Mouse (Mus musculus): ENCODE measurements around the gene Lca5l. TPM values are rescaled to one million over a fixed set of nuclear protein-coding genes. Genes with fewer than 3 reads are reported as not detected.
"Not testable (repeated sequence)": the region's sequence is repeated elsewhere in the genome, so short reads cannot be mapped to it uniquely, and the experiment has no call there.

Lca5l gene
- total and polyA plus RNA-seq, 2 experiments: 0.09 TPM; not detected in 1

DNA sequence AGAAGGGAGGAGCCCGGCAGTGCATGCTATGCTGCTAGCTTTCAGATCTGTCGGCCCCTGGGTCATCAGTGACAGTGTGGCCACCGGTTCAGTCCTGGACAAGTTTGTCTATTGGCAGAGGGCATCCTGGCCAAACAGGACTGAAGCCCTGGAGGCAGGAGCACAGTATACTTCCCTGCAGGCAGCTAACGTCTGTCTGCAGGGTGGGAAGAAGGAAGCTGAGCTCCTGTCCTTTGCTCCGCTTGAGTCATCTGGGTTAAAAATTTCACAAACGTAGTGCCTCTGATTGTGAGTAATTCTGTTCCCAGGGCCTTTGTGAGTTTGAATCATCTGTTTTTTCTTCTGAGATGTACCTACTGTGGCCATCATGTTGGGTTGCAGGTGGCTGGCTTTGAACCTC is 43.2 kb downstream of the Lca5l start:
- WGBS: 68% methylated on average over 6 of the region's 6 CpGs
- H3K4me1 ChIP-seq (ENCODE audit: control insufficient read depth, insufficient read depth, low read length): no peaks in the 10 kb centered on the region

DNA sequence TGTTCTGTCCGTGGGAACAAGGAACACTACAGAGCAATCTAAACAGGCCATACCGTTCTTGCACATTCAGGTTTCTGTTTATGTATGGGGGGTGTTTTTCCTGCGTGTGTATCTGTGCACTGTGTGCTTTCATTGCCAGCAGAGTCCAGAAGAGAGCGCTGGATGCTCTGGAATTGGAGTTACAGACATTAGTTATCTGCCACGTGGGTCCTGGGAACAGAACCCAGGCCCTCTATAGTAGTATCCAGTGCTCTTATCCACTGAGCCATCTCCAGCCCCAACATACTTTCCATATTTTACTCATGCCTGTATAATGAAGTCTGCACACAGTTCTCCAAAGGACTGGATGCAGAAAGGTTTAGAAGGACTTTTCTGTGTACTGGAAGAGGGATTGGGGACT is 46.3 kb downstream of the Lca5l start:
- TF ChIP-seq POLR2A (IDR thresholded peaks at IDR 0.05; ENCODE audit: extremely low read depth, insufficient read depth, low read length): no peak
- no peak for TF ChIP-seq CTCF (IDR thresholded peaks at IDR 0.05; ENCODE audit: low read depth, low read length)
- H3K9ac ChIP-seq (ENCODE audit: low read depth, low read length): peak overlapping the region; percentile 75
- no peak overlapping the region for H3K27ac ChIP-seq (replicated peaks; ENCODE audit: insufficient read depth, low read depth, low read length)
- peak overlapping the region; percentile 82 for H3K4me3 ChIP-seq (ENCODE audit: insufficient read depth, low read depth, low read length)
- no peaks in the 10 kb centered on the region for H3K4me1 ChIP-seq (ENCODE audit: control insufficient read depth, insufficient read depth, low read length)
- 0 out of 2 replicates have a peak, but pooled peaks cover 4% of the 10 kb centered on the region for H3K79me2 ChIP-seq (ENCODE audit: control insufficient read depth, insufficient read depth, low read length)
- no peaks in the 10 kb centered on the region for H3K27me3 ChIP-seq (ENCODE audit: control insufficient read depth, insufficient read depth, low read length)
- no peak for DNase-seq (ENCODE audit: extremely low read depth, low read depth, low spot score)
- no peaks in the 10 kb centered on the region for H3K36me3 ChIP-seq (ENCODE audit: control insufficient read depth, insufficient read depth, low read length)
- 3% methylated on average over 5 of the region's 5 CpGs for whole genome bisulfite sequencing

More for the DNA sequence above, 43.2 kb downstream of the Lca5l start:
- H3K27ac ChIP-seq (replicated peaks; ENCODE audit: insufficient read depth, low read depth, low read length): no peak overlapping the region
- H3K36me3 ChIP-seq (ENCODE audit: control insufficient read depth, insufficient read depth, low read length): no peaks in the 10 kb centered on the region
- H3K9ac ChIP-seq (ENCODE audit: low read depth, low read length): no peak overlapping the region
- H3K27me3 ChIP-seq (ENCODE audit: control insufficient read depth, insufficient read depth, low read length): no peaks in the 10 kb centered on the region
- DNase-seq (ENCODE audit: extremely low read depth, low read depth, low spot score): no peak
- TF ChIP-seq POLR2A (IDR thresholded peaks at IDR 0.05; ENCODE audit: extremely low read depth, insufficient read depth, low read length) (no peak), CTCF (IDR thresholded peaks at IDR 0.05; ENCODE audit: low read depth, low read length) (no peak)
- no peak overlapping the region for H3K4me3 ChIP-seq (ENCODE audit: insufficient read depth, low read depth, low read length)
- 0 out of 2 replicates have a peak, but pooled peaks cover 4% of the 10 kb centered on the region for H3K79me2 ChIP-seq (ENCODE audit: control insufficient read depth, insufficient read depth, low read length)

GRCm38 (mm10) chr16:96145110-96145800 is 46.8 kb downstream of the Lca5l start, which contains the start of gene Wrb:
Wrb (plus strand) TSS chr16:96145407.
- DNase-seq (ENCODE audit: extremely low read depth, low read depth, low spot score): peak; percentile 94
- Histone ChIP-seq H3K79me2 (ENCODE audit: control insufficient read depth, insufficient read depth, low read length) (0 out of 2 replicates have a peak, but pooled peaks cover 4% of the 10 kb centered on the region), H3K4me3 (ENCODE audit: insufficient read depth, low read depth, low read length) (peak within 1 kb of the TSS; percentile 82), H3K36me3 (ENCODE audit: control insufficient read depth, insufficient read depth, low read length) (no peaks in the 10 kb centered on the region), H3K9ac (ENCODE audit: low read depth, low read length) (peak within 1 kb of the TSS; percentile 75), H3K27ac (replicated peaks; ENCODE audit: insufficient read depth, low read depth, low read length) (no peak within 1 kb of the TSS), H3K27me3 (ENCODE audit: control insufficient read depth, insufficient read depth, low read length) (no peaks in the 10 kb centered on the region), H3K4me1 (ENCODE audit: control insufficient read depth, insufficient read depth, low read length) (no peaks in the 10 kb centered on the region)
- WGBS: under 1% methylated on average over 68 of the region's 68 CpGs
- TF ChIP-seq CTCF (IDR thresholded peaks at IDR 0.05; ENCODE audit: low read depth, low read length) (peak; percentile 98), POLR2A (IDR thresholded peaks at IDR 0.05; ENCODE audit: extremely low read depth, insufficient read depth, low read length) (peak; percentile 30; the same call in 1 of the 2 replicates)

- not testable (repeated sequence) for H3K4me3 ChIP-seq (ENCODE audit: insufficient read depth, low read depth, low read length); DNase-seq (ENCODE audit: extremely low read depth, low read depth, low spot score); H3K79me2 ChIP-seq (ENCODE audit: control insufficient read depth, insufficient read depth, low read length); H3K9ac ChIP-seq (ENCODE audit: low read depth, low read length); H3K27ac ChIP-seq (replicated peaks; ENCODE audit: insufficient read depth, low read depth, low read length); H3K4me1 ChIP-seq (ENCODE audit: control insufficient read depth, insufficient read depth, low read length); H3K27me3 ChIP-seq (ENCODE audit: control insufficient read depth, insufficient read depth, low read length); H3K36me3 ChIP-seq (ENCODE audit: control insufficient read depth, insufficient read depth, low read length)
- WGBS: 20% methylated on average over 6 of the region's 6 CpGs
Measured at GRCm38 (mm10) chr16:96144748-96145109, 47.3 kb downstream of the Lca5l start.

DNA sequence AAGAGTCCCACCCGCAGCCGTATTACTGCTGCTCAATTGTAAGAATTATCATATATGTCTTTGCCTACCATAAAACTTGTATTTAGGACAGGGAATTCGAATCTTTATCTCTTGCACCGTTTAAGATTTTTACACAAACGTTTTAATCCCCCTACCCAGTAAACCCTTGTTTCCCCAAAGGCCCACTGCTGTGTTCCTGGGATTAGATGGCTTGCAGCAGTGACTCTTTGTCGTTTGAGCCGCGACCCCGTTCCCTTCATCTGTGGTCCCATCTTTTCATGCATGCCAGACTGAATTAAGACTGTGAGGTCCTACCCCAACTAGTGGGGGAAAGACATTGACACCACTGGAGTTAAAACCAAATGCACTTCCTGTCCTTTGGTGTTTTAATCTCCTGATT is 63.6 kb downstream of the Lca5l start:
- DNase-seq (ENCODE audit: extremely low read depth, low read depth, low spot score): no peak
- H3K4me1 ChIP-seq (ENCODE audit: control insufficient read depth, insufficient read depth, low read length): peaks cover 2% of the 10 kb centered on the region
- H3K27me3 ChIP-seq (ENCODE audit: control insufficient read depth, insufficient read depth, low read length): no peaks in the 10 kb centered on the region
- peak overlapping the region; percentile 60 for H3K4me3 ChIP-seq (ENCODE audit: insufficient read depth, low read depth, low read length)
- WGBS: 5% methylated on average over 9 of the region's 9 CpGs
- peaks cover 10% of the 10 kb centered on the region for H3K36me3 ChIP-seq (ENCODE audit: control insufficient read depth, insufficient read depth, low read length)
- no peaks in the 10 kb centered on the region for H3K79me2 ChIP-seq (ENCODE audit: control insufficient read depth, insufficient read depth, low read length)
- H3K9ac ChIP-seq (ENCODE audit: low read depth, low read length): peak overlapping the region; percentile 73
- H3K27ac ChIP-seq (replicated peaks; ENCODE audit: insufficient read depth, low read depth, low read length): peak overlapping the region; percentile 46
- no peak for TF ChIP-seq POLR2A (IDR thresholded peaks at IDR 0.05; ENCODE audit: extremely low read depth, insufficient read depth, low read length)
- no peak for TF ChIP-seq CTCF (IDR thresholded peaks at IDR 0.05; ENCODE audit: low read depth, low read length)

DNA sequence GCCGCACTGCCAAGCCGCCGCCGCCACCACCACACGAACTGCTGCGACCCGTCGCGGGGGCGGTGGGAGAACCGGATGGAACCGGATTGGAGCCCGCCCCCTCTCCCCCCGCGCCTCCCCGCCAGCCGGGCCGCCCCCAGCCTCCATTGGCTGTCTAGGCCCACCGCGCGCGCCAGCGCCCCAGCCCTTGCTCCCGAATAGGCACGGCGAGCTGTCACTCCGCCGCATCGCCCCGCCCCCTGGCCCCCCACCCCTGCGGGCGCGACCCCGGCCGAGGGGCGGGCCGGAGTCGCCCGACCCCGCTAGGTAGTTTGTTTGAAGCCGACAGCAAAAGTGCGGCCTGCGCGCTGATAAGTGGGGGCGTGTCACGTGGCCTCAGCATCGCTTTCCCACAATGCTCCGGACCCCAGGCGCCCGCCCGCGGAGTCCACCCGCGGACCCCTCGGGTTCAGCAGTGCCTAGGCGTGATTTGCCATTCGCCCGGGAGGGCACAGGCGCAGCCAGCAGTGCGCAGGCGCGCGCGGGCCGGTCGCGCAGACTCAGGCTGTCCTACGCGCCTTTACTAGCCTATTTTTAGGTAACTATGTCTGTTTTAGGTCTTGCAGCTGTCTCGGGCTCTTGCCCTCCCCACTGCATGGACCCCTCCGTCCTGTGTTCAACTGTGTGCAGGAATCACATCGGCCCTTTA is 64.3 kb downstream of the Lca5l start, which contains the start of gene Hmgn1:
Hmgn1 (minus strand) TSS at position 73 of the 688 bp plus-strand sequence.
- peak; percentile 84 for DNase-seq (ENCODE audit: extremely low read depth, low read depth, low spot score)
- H3K36me3 ChIP-seq (ENCODE audit: control insufficient read depth, insufficient read depth, low read length): peaks cover 14% of the 10 kb centered on the region
- H3K27ac ChIP-seq (replicated peaks; ENCODE audit: insufficient read depth, low read depth, low read length): peak within 1 kb of the TSS; percentile 69
- no peaks in the 10 kb centered on the region for H3K79me2 ChIP-seq (ENCODE audit: control insufficient read depth, insufficient read depth, low read length)
- under 1% methylated on average over 59 of the region's 72 CpGs for whole genome bisulfite sequencing
- H3K9ac ChIP-seq (ENCODE audit: low read depth, low read length): peak within 1 kb of the TSS; percentile 73
- TF ChIP-seq POLR2A (IDR thresholded peaks at IDR 0.05; ENCODE audit: extremely low read depth, insufficient read depth, low read length): peak; percentile 88
- TF ChIP-seq CTCF (IDR thresholded peaks at IDR 0.05; ENCODE audit: low read depth, low read length): no peak
- H3K4me3 ChIP-seq (ENCODE audit: insufficient read depth, low read depth, low read length): peak within 1 kb of the TSS; percentile 60
- no peaks in the 10 kb centered on the region for H3K27me3 ChIP-seq (ENCODE audit: control insufficient read depth, insufficient read depth, low read length)
- H3K4me1 ChIP-seq (ENCODE audit: control insufficient read depth, insufficient read depth, low read length): peaks cover 2% of the 10 kb centered on the region

Data from liver, adult 2 months (tissue).